Mouse (Mus musculus): ENCODE measurements around the gene Ctu2. TPM values are rescaled to one million over a fixed set of nuclear protein-coding genes. Genes with fewer than 3 reads are reported as not detected.

Ctu2 gene
- polyA plus RNA-seq (2015; fragmentation: Nextera tagmentation; extraction: Ambion mirVana): 25.2 and 27.8 TPM in 2 replicates

- Histone ChIP-seq H3K36me3 (ENCODE audit: control insufficient read depth, insufficient read depth) (peaks cover 21% of the 10 kb centered on the region), H3K4me3 (ENCODE audit: low read length) (peak within 1 kb of the TSS; percentile 87), H3K9ac (ENCODE audit: low read length) (peak within 1 kb of the TSS; percentile 93), H3K27me3 (ENCODE audit: control insufficient read depth, insufficient read depth, low read length) (no peaks in the 10 kb centered on the region), H3K27ac (ENCODE audit: low read length) (peak within 1 kb of the TSS; percentile 80), H3K4me2 (ENCODE audit: low read depth, low read length) (peak within 1 kb of the TSS; percentile 83), H3K4me1 (ENCODE audit: control insufficient read depth, insufficient read depth, low read length) (peaks cover 23% of the 10 kb centered on the region), H3K9me3 (replicated peaks; ENCODE audit: control insufficient read depth, low read length) (no peaks in the 10 kb centered on the region)
- under 1% methylated on average over 102 of the region's 103 CpGs for WGBS
- peak; percentile 91 for ATAC-seq (replicated peaks; ENCODE audit: extremely low read depth, insufficient read depth, low FRiP score)
Measured at GRCm38 (mm10) chr8:122475580-122476320, at the start of gene Ctu2, which contains the start of gene Rnf166. Gene Ctu2 (plus strand): TSS chr8:122476143. Gene Rnf166 (minus strand): TSS chr8:122476064.

GRCm38 (mm10) chr8:122426145-122426544, 49.8 kb upstream of the Ctu2 start:
- WGBS: 58% methylated on average over 9 of the region's 9 CpGs
- no peak overlapping the region for H3K4me2 ChIP-seq (ENCODE audit: low read depth, low read length)
- H3K4me3 ChIP-seq (ENCODE audit: low read length): no peak overlapping the region
- no peak for ATAC-seq (replicated peaks; ENCODE audit: extremely low read depth, insufficient read depth, low FRiP score)
- no peaks in the 10 kb centered on the region for H3K9me3 ChIP-seq (replicated peaks; ENCODE audit: control insufficient read depth, low read length)
- H3K27ac ChIP-seq (ENCODE audit: low read length): no peak overlapping the region
- no peaks in the 10 kb centered on the region for H3K27me3 ChIP-seq (ENCODE audit: control insufficient read depth, insufficient read depth, low read length)
- peaks cover 10% of the 10 kb centered on the region for H3K4me1 ChIP-seq (ENCODE audit: control insufficient read depth, insufficient read depth, low read length)
- H3K36me3 ChIP-seq (ENCODE audit: control insufficient read depth, insufficient read depth): no peaks in the 10 kb centered on the region; the same call in 1 of the 2 replicates
- no peak overlapping the region for H3K9ac ChIP-seq (ENCODE audit: low read length)

- Histone ChIP-seq H3K4me2 (ENCODE audit: low read depth, low read length) (no peak overlapping the region), H3K4me3 (ENCODE audit: low read length) (no peak overlapping the region), H3K9me3 (replicated peaks; ENCODE audit: control insufficient read depth, low read length) (no peaks in the 10 kb centered on the region), H3K27me3 (ENCODE audit: control insufficient read depth, insufficient read depth, low read length) (no peaks in the 10 kb centered on the region), H3K4me1 (ENCODE audit: control insufficient read depth, insufficient read depth, low read length) (peaks cover 21% of the 10 kb centered on the region), H3K9ac (ENCODE audit: low read length) (no peak overlapping the region), H3K27ac (ENCODE audit: low read length) (no peak overlapping the region), H3K36me3 (ENCODE audit: control insufficient read depth, insufficient read depth) (no peaks in the 10 kb centered on the region; the same call in 1 of the 2 replicates)
- ATAC-seq (replicated peaks; ENCODE audit: extremely low read depth, insufficient read depth, low FRiP score): no peak
- 92% methylated on average over 7 of the region's 7 CpGs for WGBS
Measured at GRCm38 (mm10) chr8:122427607-122428006, 48.3 kb upstream of the Ctu2 start.

GRCm38 (mm10) chr8:122428163-122428562, 47.8 kb upstream of the Ctu2 start:
- Histone ChIP-seq H3K36me3 (ENCODE audit: control insufficient read depth, insufficient read depth) (no peaks in the 10 kb centered on the region; the same call in 1 of the 2 replicates), H3K4me1 (ENCODE audit: control insufficient read depth, insufficient read depth, low read length) (peaks cover 23% of the 10 kb centered on the region), H3K9me3 (replicated peaks; ENCODE audit: control insufficient read depth, low read length) (no peaks in the 10 kb centered on the region), H3K4me2 (ENCODE audit: low read depth, low read length) (no peak overlapping the region), H3K27me3 (ENCODE audit: control insufficient read depth, insufficient read depth, low read length) (no peaks in the 10 kb centered on the region), H3K27ac (ENCODE audit: low read length) (no peak overlapping the region), H3K9ac (ENCODE audit: low read length) (no peak overlapping the region), H3K4me3 (ENCODE audit: low read length) (no peak overlapping the region)
- no peak for ATAC-seq (replicated peaks; ENCODE audit: extremely low read depth, insufficient read depth, low FRiP score)
- 81% methylated on average over 9 of the region's 9 CpGs for WGBS

- Histone ChIP-seq H3K4me3 (ENCODE audit: low read length) (no peak overlapping the region), H3K9me3 (replicated peaks; ENCODE audit: control insufficient read depth, low read length) (no peaks in the 10 kb centered on the region; the same call in 1 of the 2 replicates), H3K27ac (ENCODE audit: low read length) (no peak overlapping the region), H3K4me1 (ENCODE audit: control insufficient read depth, insufficient read depth, low read length) (peaks cover 14% of the 10 kb centered on the region), H3K36me3 (ENCODE audit: control insufficient read depth, insufficient read depth) (no peaks in the 10 kb centered on the region; the same call in none of the 2 replicates), H3K4me2 (ENCODE audit: low read depth, low read length) (no peak overlapping the region), H3K27me3 (ENCODE audit: control insufficient read depth, insufficient read depth, low read length) (no peaks in the 10 kb centered on the region), H3K9ac (ENCODE audit: low read length) (no peak overlapping the region)
- WGBS: 72% methylated on average over 10 of the region's 10 CpGs
- ATAC-seq (replicated peaks; ENCODE audit: extremely low read depth, insufficient read depth, low FRiP score): no peak
Measured at GRCm38 (mm10) chr8:122430058-122430636, 45.8 kb upstream of the Ctu2 start.

- no peaks in the 10 kb centered on the region for H3K27me3 ChIP-seq (ENCODE audit: control insufficient read depth, insufficient read depth, low read length)
- no peak overlapping the region for H3K9ac ChIP-seq (ENCODE audit: low read length)
- peaks cover 14% of the 10 kb centered on the region for H3K4me1 ChIP-seq (ENCODE audit: control insufficient read depth, insufficient read depth, low read length)
- H3K36me3 ChIP-seq (ENCODE audit: control insufficient read depth, insufficient read depth): peaks cover 5% of the 10 kb centered on the region
- no peak overlapping the region for H3K4me2 ChIP-seq (ENCODE audit: low read depth, low read length)
- ATAC-seq (replicated peaks; ENCODE audit: extremely low read depth, insufficient read depth, low FRiP score): no peak
- H3K9me3 ChIP-seq (replicated peaks; ENCODE audit: control insufficient read depth, low read length): peaks cover 3% of the 10 kb centered on the region
- 81% methylated on average over 3 of the region's 3 CpGs for WGBS
- H3K4me3 ChIP-seq (ENCODE audit: low read length): no peak overlapping the region
- H3K27ac ChIP-seq (ENCODE audit: low read length): no peak overlapping the region
Measured at GRCm38 (mm10) chr8:122430646-122431045, 45.3 kb upstream of the Ctu2 start.

DNA sequence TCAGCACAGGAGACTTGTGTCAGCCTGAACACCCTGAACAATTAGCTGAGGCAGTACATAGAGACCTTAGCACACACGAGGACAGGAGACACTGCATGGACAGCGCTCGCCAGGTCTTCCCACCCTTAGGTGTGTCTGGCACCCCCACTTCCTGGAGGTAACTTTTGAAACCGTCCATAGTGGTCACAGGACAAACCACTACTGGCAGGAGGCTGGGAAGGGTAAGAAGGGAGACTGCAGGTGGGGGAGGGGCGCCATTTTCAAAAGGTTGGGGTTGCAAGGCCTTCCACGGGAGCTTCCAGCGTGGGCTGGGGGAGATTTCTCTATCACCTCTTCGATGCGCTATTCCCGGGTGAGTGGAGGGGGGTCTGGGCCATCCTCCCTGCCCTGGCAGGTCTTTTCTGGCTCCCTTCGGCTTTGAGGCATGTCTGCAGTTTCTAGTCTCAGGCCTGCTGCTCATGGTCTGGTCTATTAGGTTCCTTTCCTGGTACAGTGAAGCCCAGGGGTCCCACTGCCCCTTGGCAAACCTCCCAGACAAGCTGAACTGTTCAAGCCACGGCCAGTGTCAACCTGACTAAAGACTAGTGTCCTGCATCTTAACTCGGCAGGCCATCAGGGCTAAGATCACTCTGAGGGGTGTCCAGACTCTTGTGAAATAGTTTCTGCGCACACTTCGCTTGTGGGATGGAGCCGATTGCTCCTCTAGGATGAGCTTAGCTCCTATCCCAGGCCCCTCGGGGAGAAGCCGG, 44.1 kb upstream of the Ctu2 start:
- peak overlapping the region; percentile 83 for H3K9ac ChIP-seq (ENCODE audit: low read length)
- peak overlapping the region; percentile 67 for H3K4me3 ChIP-seq (ENCODE audit: low read length)
- H3K27ac ChIP-seq (ENCODE audit: low read length): peak overlapping the region; percentile 78
- H3K4me2 ChIP-seq (ENCODE audit: low read depth, low read length): peak overlapping the region; percentile 79
- ATAC-seq (replicated peaks; ENCODE audit: extremely low read depth, insufficient read depth, low FRiP score): no peak
- WGBS: 27% methylated on average over 18 of the region's 18 CpGs
- peaks cover 14% of the 10 kb centered on the region for H3K4me1 ChIP-seq (ENCODE audit: control insufficient read depth, insufficient read depth, low read length)
- peaks cover 15% of the 10 kb centered on the region for H3K36me3 ChIP-seq (ENCODE audit: control insufficient read depth, insufficient read depth)
- no peaks in the 10 kb centered on the region for H3K27me3 ChIP-seq (ENCODE audit: control insufficient read depth, insufficient read depth, low read length)
- H3K9me3 ChIP-seq (replicated peaks; ENCODE audit: control insufficient read depth, low read length): peaks cover 3% of the 10 kb centered on the region

DNA sequence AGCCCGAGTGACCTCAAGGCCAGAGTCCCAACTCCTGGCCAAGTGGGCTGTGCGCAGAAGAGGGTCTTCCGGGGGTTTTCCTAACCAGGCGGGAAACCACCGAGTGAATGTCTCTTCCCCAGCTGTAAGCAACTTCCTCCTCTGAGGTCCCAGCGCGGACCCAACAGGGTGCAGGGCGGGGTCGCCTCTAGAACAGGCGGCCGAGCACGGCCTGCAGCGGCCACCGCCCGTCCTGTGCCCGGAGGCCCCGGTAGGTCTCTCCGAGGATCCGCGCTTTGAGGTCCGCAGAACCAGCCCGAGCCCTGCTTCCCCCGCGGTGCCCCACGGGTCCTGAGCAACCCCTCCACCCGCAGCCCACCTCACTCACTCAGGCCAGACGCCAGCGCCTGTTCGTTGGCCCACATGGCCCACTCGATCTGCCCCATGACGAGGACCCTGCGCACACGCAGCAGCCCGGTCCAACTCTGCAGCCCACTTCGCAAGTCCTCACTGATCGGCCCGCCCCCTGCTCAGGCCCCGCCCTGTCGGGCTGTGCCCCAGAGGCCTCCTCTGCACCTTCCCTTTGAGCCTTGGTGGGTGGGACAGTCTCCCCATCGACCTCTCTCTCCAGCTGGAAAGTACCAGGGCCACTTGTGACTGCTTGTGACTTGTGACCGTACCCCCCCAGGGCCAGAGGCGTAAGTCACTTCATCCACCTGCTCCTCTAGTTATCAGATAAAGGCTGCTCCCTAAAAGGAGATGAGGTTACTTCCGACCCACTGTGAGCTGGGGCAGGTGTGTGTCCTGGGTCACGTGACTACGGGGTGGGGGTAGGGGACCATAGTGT, 43.3 kb upstream of the Ctu2 start, which contains the start of gene Cyba:
TSS of gene Cyba (minus strand) at position 488 of the 826 bp plus-strand sequence.
- peak; percentile 87 for ATAC-seq (replicated peaks; ENCODE audit: extremely low read depth, insufficient read depth, low FRiP score)
- peaks cover 19% of the 10 kb centered on the region for H3K36me3 ChIP-seq (ENCODE audit: control insufficient read depth, insufficient read depth)
- no peaks in the 10 kb centered on the region for H3K27me3 ChIP-seq (ENCODE audit: control insufficient read depth, insufficient read depth, low read length)
- H3K4me2 ChIP-seq (ENCODE audit: low read depth, low read length): peak within 1 kb of the TSS; percentile 79
- 3% methylated on average over 44 of the region's 45 CpGs for WGBS
- peaks cover 14% of the 10 kb centered on the region for H3K4me1 ChIP-seq (ENCODE audit: control insufficient read depth, insufficient read depth, low read length)
- peak within 1 kb of the TSS; percentile 67 for H3K4me3 ChIP-seq (ENCODE audit: low read length)
- peaks cover 3% of the 10 kb centered on the region for H3K9me3 ChIP-seq (replicated peaks; ENCODE audit: control insufficient read depth, low read length)
- peak within 1 kb of the TSS; percentile 83 for H3K9ac ChIP-seq (ENCODE audit: low read length)
- peak within 1 kb of the TSS; percentile 78 for H3K27ac ChIP-seq (ENCODE audit: low read length)
